Mouse (Mus musculus) liver, adult 2 months (tissue): ENCODE measurements at regions not wholly inside any gene's neighbourhood (a gene's known extent, or its start where the extent isn't known, plus 50 kb on each side); places are given as distances from the start of the nearest gene placed in this dataset.

Source experiments
- DNase-seq: peaks from one replicate; pipeline ENCODE4 v3.0.0-alpha.2; 2011; ENCODE audit warnings: low read depth, low spot score; ENCODE audit errors: extremely low read depth
- H3K27ac ChIP-seq: fragments of 200-500 bp; replicated peaks from 2 replicates; pipeline ENCODE4 v1.5.1; 2012; ENCODE audit warnings: low read depth, mild to moderate bottlenecking, control low read depth, inconsistent platforms, low read length; ENCODE audit not compliant: insufficient read depth
- H3K27me3 ChIP-seq: fragments of 200-500 bp; 2 replicates; pipeline ENCODE4 v1.6.1; 2012; ENCODE audit warnings: mild to moderate bottlenecking, moderate library complexity, low read length, inconsistent platforms; ENCODE audit not compliant: control insufficient read depth, insufficient read depth
- H3K36me3 ChIP-seq: fragments of 200-500 bp; 2 replicates; pipeline ENCODE4 v1.6.1; 2012; ENCODE audit warnings: low read length, inconsistent platforms; ENCODE audit not compliant: control insufficient read depth, insufficient read depth
- H3K4me1 ChIP-seq: fragments of 200-500 bp; 2 replicates; pipeline ENCODE4 v1.6.1; 2011; ENCODE audit warnings: low read length; ENCODE audit not compliant: control insufficient read depth, insufficient read depth
- H3K4me3 ChIP-seq: fragments of 200-500 bp; 2 replicates; pipeline ENCODE4 v1.5.1; 2011; ENCODE audit warnings: low read depth, mild to moderate bottlenecking, control low read depth, low read length, moderate library complexity; ENCODE audit not compliant: insufficient read depth
- H3K79me2 ChIP-seq: fragments of 200-500 bp; 2 replicates; pipeline ENCODE4 v1.6.1; 2012; ENCODE audit warnings: inconsistent platforms, mild to moderate bottlenecking, low read length, moderate library complexity; ENCODE audit not compliant: control insufficient read depth, insufficient read depth
- H3K9ac ChIP-seq: fragments of 200-500 bp; 2 replicates; pipeline ENCODE4 v1.6.1; 2012; ENCODE audit warnings: low read depth, mild to moderate bottlenecking, control low read depth, inconsistent platforms, low read length
- CTCF ChIP-seq: fragments of 200-500 bp; IDR thresholded peaks from 2 replicates; pipeline ENCODE4 v1.5.1; 2011; ENCODE audit warnings: low read depth, low read length, control low read depth
- POLR2A ChIP-seq: fragments of 200-500 bp; IDR thresholded peaks from 2 replicates; pipeline ENCODE4 v1.6.1; 2011; ENCODE audit warnings: low read length, control low read depth; ENCODE audit not compliant: insufficient read depth; ENCODE audit errors: extremely low read depth
- WGBS: fragments of 180-500 bp; shearing (Covaris S2); methylation state at CpG from one replicate; pipeline ENCODE4 v1.1.7; 2018; 5-methylcytosine and 5-hydroxymethylcytosine counted together

- DNase-seq, result no peak
- WGBS, result 70% methylated on average over 11 of the region's 11 CpGs
- no peaks in the 10 kb centered on the region for H3K36me3 ChIP-seq
- TF ChIP-seq CTCF, result no peak
- no peak for TF ChIP-seq POLR2A
- no peak overlapping the region for H3K9ac ChIP-seq
- H3K27ac ChIP-seq, result no peak overlapping the region
- no peaks in the 10 kb centered on the region for H3K27me3 ChIP-seq
- no peaks in the 10 kb centered on the region for H3K4me1 ChIP-seq
- no peaks in the 10 kb centered on the region for H3K79me2 ChIP-seq
- no peak overlapping the region for H3K4me3 ChIP-seq
Measured at GRCm38 (mm10) chr15:96769751-96770150, 70.2 kb upstream of the Slc38a2 start.

- H3K27ac ChIP-seq, result no peak overlapping the region
- WGBS, result 85% methylated on average over 19 of the region's 19 CpGs
- no peaks in the 10 kb centered on the region for H3K79me2 ChIP-seq
- no peak overlapping the region for H3K4me3 ChIP-seq
- H3K9ac ChIP-seq, result no peak overlapping the region
- H3K4me1 ChIP-seq, result no peaks in the 10 kb centered on the region
- no peaks in the 10 kb centered on the region for H3K36me3 ChIP-seq
- no peak for TF ChIP-seq POLR2A
- no peak for TF ChIP-seq CTCF
- no peaks in the 10 kb centered on the region for H3K27me3 ChIP-seq
- no peak for DNase-seq
Measured at GRCm38 (mm10) chr15:96768301-96768993, 68.9 kb upstream of the Slc38a2 start.

GRCm38 (mm10) chr15:96767188-96767587 lies 67.7 kb upstream of the Slc38a2 start:
- TF ChIP-seq POLR2A (no peak), CTCF (no peak)
- H3K36me3 ChIP-seq, result no peaks in the 10 kb centered on the region
- 87% methylated on average over 5 of the region's 5 CpGs for WGBS

GRCm38 (mm10) chr15:96766238-96766637 lies 66.7 kb upstream of the Slc38a2 start:
- no peak overlapping the region for H3K4me3 ChIP-seq
- no peaks in the 10 kb centered on the region for H3K27me3 ChIP-seq
- H3K36me3 ChIP-seq, result no peaks in the 10 kb centered on the region
- WGBS, result 96% methylated on average over 9 of the region's 9 CpGs
- TF ChIP-seq POLR2A (no peak), CTCF (no peak)
- no peak for DNase-seq
- no peak overlapping the region for H3K9ac ChIP-seq
- H3K27ac ChIP-seq, result no peak overlapping the region
- H3K4me1 ChIP-seq, result no peaks in the 10 kb centered on the region
- no peaks in the 10 kb centered on the region for H3K79me2 ChIP-seq

More at GRCm38 (mm10) chr15:96767188-96767587, 67.7 kb upstream of the Slc38a2 start:
- no peak for DNase-seq
- Histone ChIP-seq H3K4me1 (no peaks in the 10 kb centered on the region), H3K79me2 (no peaks in the 10 kb centered on the region), H3K9ac (no peak overlapping the region), H3K27ac (no peak overlapping the region), H3K4me3 (no peak overlapping the region), H3K27me3 (no peaks in the 10 kb centered on the region)

- 63% methylated on average over 1 of the region's 1 CpGs for WGBS
- TF ChIP-seq POLR2A (no peak), CTCF (no peak)
- DNase-seq, result no peak
- H3K4me1 ChIP-seq, result no peaks in the 10 kb centered on the region
- H3K36me3 ChIP-seq, result no peaks in the 10 kb centered on the region
- H3K27ac ChIP-seq, result no peak overlapping the region
- no peaks in the 10 kb centered on the region for H3K79me2 ChIP-seq
- no peak overlapping the region for H3K4me3 ChIP-seq
- H3K9ac ChIP-seq, result no peak overlapping the region
- no peaks in the 10 kb centered on the region for H3K27me3 ChIP-seq
Measured at GRCm38 (mm10) chr15:96763611-96764010, 64.1 kb upstream of the Slc38a2 start.
